Mouse (Mus musculus) hindbrain, embryonic 14.5 days (tissue): Measurements from ENCODE around the gene Adgrg4. TPM values are rescaled to one million over a fixed set of nuclear protein-coding genes. Genes with fewer than 3 reads are reported as not detected.

ENCODE experiments used
- polyA plus RNA-seq: library from polyadenylated mRNA; unstranded; fragments of >200 nt; fragmentation: Nextera tagmentation; extraction: Ambion mirVana; gene quantifications from 2 replicates; pipeline ENCODE4 v1.2.1, GENCODE M21; 2014

Gene Adgrg4
- polyA plus RNA-seq, 1 experiment from 2014 or later, result not detected

Other genes with a start within 250 kb of the Adgrg4 start
- 192 and 215 TPM in 2 replicates for gene Fhl1, start 138.4 kb upstream of the Adgrg4 start, polyA plus RNA-seq
- gene Map7d3, start 47.8 kb upstream of the Adgrg4 start, polyA plus RNA-seq, result 0.60 and 0.72 TPM in 2 replicates
- 0.27 and 0.50 TPM in 2 replicates for gene Brs3, start 172.9 kb downstream of the Adgrg4 start, polyA plus RNA-seq
- gene Htatsf1, start 183.4 kb downstream of the Adgrg4 start, polyA plus RNA-seq, result 77.9 and 82.4 TPM in 2 replicates
- not detected in 2 replicates for gene Vgll1, start 217.9 kb downstream of the Adgrg4 start, polyA plus RNA-seq